Mouse (Mus musculus): ENCODE measurements around the gene Nrcam. TPM values are rescaled to one million over a fixed set of nuclear protein-coding genes. Genes with fewer than 3 reads are reported as not detected.

Nrcam gene
- polyA plus RNA-seq, 1 experiment = 0.71 TPM

GRCm38 (mm10) chr12:44430996-44431395 lies 102.3 kb downstream of the Nrcam start:
- Histone ChIP-seq H3K79me2 (ENCODE audit: control insufficient read depth, insufficient read depth) (no peaks in the 10 kb centered on the region), H3K27me3 (ENCODE audit: control insufficient read depth, insufficient read depth, insufficient read length) (no peaks in the 10 kb centered on the region), H3K4me2 (ENCODE audit: low read depth) (no peak overlapping the region), H3K36me3 (ENCODE audit: control insufficient read depth, insufficient read depth) (no peaks in the 10 kb centered on the region), H3K4me3 (no peak overlapping the region), H3ac (ENCODE audit: control insufficient read depth, insufficient read length) (no peak overlapping the region)
- TF ChIP-seq TCF12 (IDR thresholded peaks at IDR 0.05; ENCODE audit: insufficient read depth, poor library complexity, severe bottlenecking) = no peak
- TF ChIP-seq MYOG (IDR thresholded peaks at IDR 0.05; ENCODE audit: control insufficient read depth in 1 of 3, insufficient read depth in 1 of 3, insufficient read length in 2 of 3, low read depth in 2 of 3) = no peak
- TF ChIP-seq SRF (IDR thresholded peaks at IDR 0.05; ENCODE audit: control insufficient read depth, insufficient read length, low read depth) = no peak
- TF ChIP-seq POLR2A (IDR thresholded peaks at IDR 0.05; ENCODE audit: insufficient read length, low read depth) = no peak
- no peak for TF ChIP-seq CEBPB (IDR thresholded peaks at IDR 0.05; ENCODE audit: insufficient read depth, poor library complexity, severe bottlenecking)
- no peak for TF ChIP-seq POLR2AphosphoS2 (IDR thresholded peaks at IDR 0.05; ENCODE audit: insufficient read length, low read depth)
- TF ChIP-seq MYOD1 (IDR thresholded peaks at IDR 0.05; ENCODE audit: control insufficient read depth in 1 of 3, insufficient read length in 2 of 3, low read depth in 2 of 3) = no peak
- TF ChIP-seq REST (IDR thresholded peaks at IDR 0.05; ENCODE audit: insufficient read depth, insufficient read length) = no peak
- no peak for TF ChIP-seq USF1 (IDR thresholded peaks at IDR 0.05; ENCODE audit: low read depth)
- TF ChIP-seq MAX (IDR thresholded peaks at IDR 0.05; ENCODE audit: low read depth) = no peak
- TF ChIP-seq E2F4 (IDR thresholded peaks at IDR 0.05; ENCODE audit: insufficient read depth) = no peak
- no peak for TF ChIP-seq TCF3 (IDR thresholded peaks at IDR 0.05; ENCODE audit: insufficient read length, low read depth)

DNA sequence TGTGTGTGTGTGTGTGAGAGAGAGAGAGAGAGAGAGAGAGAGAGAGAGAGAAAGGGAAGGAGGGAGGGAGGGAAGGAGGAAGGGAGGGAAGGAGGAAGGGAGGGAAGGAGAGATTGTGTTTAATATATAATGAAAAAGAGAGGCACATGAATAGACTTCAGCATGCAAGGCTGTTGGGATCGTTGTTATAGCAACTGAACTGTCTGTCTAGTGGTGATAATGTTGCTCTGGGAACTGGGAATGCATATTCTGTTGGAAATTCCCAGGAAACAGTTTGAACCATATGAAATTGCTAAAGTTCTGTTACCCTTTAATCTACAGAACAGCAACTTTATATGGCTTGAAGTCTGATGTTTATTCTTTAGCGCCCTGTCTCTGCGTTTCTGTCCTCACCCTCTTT lies 104.0 kb downstream of the Nrcam start:
- no peaks in the 10 kb centered on the region for H3K79me2 ChIP-seq (ENCODE audit: control insufficient read depth, insufficient read depth)
- H3K4me2 ChIP-seq (ENCODE audit: low read depth) = no peak overlapping the region
- no peak for TF ChIP-seq SRF (IDR thresholded peaks at IDR 0.05; ENCODE audit: control insufficient read depth, insufficient read length, low read depth)
- no peak for TF ChIP-seq MYOG (IDR thresholded peaks at IDR 0.05; ENCODE audit: control insufficient read depth in 1 of 3, insufficient read depth in 1 of 3, insufficient read length in 2 of 3, low read depth in 2 of 3)
- TF ChIP-seq REST (IDR thresholded peaks at IDR 0.05; ENCODE audit: insufficient read depth, insufficient read length) = no peak
- no peak for TF ChIP-seq MAX (IDR thresholded peaks at IDR 0.05; ENCODE audit: low read depth)
- TF ChIP-seq POLR2AphosphoS2 (IDR thresholded peaks at IDR 0.05; ENCODE audit: insufficient read length, low read depth) = no peak
- no peak for TF ChIP-seq CEBPB (IDR thresholded peaks at IDR 0.05; ENCODE audit: insufficient read depth, poor library complexity, severe bottlenecking)
- TF ChIP-seq TCF3 (IDR thresholded peaks at IDR 0.05; ENCODE audit: insufficient read length, low read depth) = no peak
- no peaks in the 10 kb centered on the region for H3K27me3 ChIP-seq (ENCODE audit: control insufficient read depth, insufficient read depth, insufficient read length)
- H3K36me3 ChIP-seq (ENCODE audit: control insufficient read depth, insufficient read depth) = no peaks in the 10 kb centered on the region
- no peak overlapping the region for H3K4me3 ChIP-seq
- H3ac ChIP-seq (ENCODE audit: control insufficient read depth, insufficient read length) = no peak overlapping the region

DNA sequence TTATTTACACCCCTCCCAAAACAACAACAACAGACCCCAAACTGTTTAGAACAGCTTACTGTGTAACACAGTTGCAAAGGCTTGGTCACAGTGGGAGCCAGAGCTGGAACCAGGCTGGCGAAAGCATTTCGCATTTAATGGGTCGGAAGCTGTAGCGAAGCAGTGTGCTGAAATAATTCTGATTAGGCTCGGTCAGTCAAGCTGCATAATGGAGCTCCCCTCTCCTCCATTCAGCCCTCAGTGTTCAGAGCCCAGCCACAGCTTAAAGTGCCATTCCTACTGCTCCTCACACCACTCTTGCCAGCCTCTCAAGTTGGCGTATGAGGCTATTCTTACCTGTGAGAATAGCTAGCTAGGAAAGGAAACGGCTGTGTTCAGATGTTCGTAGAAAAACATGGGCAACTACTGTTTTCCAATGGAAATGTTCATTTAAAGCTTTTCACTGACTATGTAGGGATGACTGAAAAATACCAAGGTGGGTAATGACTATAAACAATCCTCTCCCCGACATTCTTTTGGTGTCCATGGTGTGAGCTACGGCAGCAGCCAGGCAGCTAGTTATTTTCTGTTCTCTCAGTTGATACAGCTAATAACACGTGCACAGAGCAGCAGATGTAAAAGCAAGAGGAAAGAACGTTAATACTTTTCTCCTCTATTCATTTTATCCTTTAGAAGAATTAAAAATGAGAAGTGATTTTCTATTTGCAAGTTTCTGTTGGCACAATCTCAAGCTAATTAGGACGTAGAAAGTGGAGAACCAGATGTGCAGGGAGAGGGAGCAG lies 108.6 kb downstream of the Nrcam start:
- TF ChIP-seq USF1 (IDR thresholded peaks at IDR 0.05; ENCODE audit: low read depth) (no peak), MAX (IDR thresholded peaks at IDR 0.05; ENCODE audit: low read depth) (no peak), POLR2AphosphoS2 (IDR thresholded peaks at IDR 0.05; ENCODE audit: insufficient read length, low read depth) (no peak), SRF (IDR thresholded peaks at IDR 0.05; ENCODE audit: control insufficient read depth, insufficient read length, low read depth) (no peak), MYOG (IDR thresholded peaks at IDR 0.05; ENCODE audit: control insufficient read depth in 1 of 3, insufficient read depth in 1 of 3, insufficient read length in 2 of 3, low read depth in 2 of 3) (no peak), E2F4 (IDR thresholded peaks at IDR 0.05; ENCODE audit: insufficient read depth) (no peak), REST (IDR thresholded peaks at IDR 0.05; ENCODE audit: insufficient read depth, insufficient read length) (no peak), POLR2A (IDR thresholded peaks at IDR 0.05; ENCODE audit: insufficient read length, low read depth) (no peak), CEBPB (IDR thresholded peaks at IDR 0.05; ENCODE audit: insufficient read depth, poor library complexity, severe bottlenecking) (no peak), TCF3 (IDR thresholded peaks at IDR 0.05; ENCODE audit: insufficient read length, low read depth) (no peak), TCF12 (IDR thresholded peaks at IDR 0.05; ENCODE audit: insufficient read depth, poor library complexity, severe bottlenecking) (no peak), MYOD1 (IDR thresholded peaks at IDR 0.05; ENCODE audit: control insufficient read depth in 1 of 3, insufficient read length in 2 of 3, low read depth in 2 of 3) (no peak)
- H3K36me3 ChIP-seq (ENCODE audit: control insufficient read depth, insufficient read depth) = no peaks in the 10 kb centered on the region
- no peak overlapping the region for H3K4me3 ChIP-seq
- no peak overlapping the region for H3K4me2 ChIP-seq (ENCODE audit: low read depth)
- H3K79me2 ChIP-seq (ENCODE audit: control insufficient read depth, insufficient read depth) = no peaks in the 10 kb centered on the region
- H3ac ChIP-seq (ENCODE audit: control insufficient read depth, insufficient read length) = no peak overlapping the region
- no peaks in the 10 kb centered on the region for H3K27me3 ChIP-seq (ENCODE audit: control insufficient read depth, insufficient read depth, insufficient read length)

DNA sequence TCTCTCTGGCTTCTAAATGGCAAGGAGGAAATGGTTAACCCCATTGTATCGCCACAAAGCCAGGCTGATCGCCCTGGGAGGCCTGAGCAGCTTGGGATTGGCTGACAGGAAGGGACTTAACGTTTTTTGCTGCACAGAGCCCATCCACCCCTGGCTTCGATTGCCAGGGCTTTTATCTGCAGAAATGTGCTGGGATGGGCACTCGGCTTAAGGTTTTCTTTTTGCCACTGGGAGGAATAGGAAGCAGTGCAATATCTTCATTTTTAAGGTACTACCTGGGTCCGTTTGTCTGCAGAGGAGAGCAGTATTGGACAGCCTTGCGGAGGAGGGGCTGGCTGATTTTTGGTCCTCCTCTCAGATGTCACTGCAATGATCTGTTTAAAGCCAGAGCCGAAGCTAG lies 110.2 kb downstream of the Nrcam start:
- Histone ChIP-seq H3K36me3 (ENCODE audit: control insufficient read depth, insufficient read depth) (no peaks in the 10 kb centered on the region), H3K27me3 (ENCODE audit: control insufficient read depth, insufficient read depth, insufficient read length) (no peaks in the 10 kb centered on the region), H3K4me2 (ENCODE audit: low read depth) (no peak overlapping the region), H3K4me3 (no peak overlapping the region), H3ac (ENCODE audit: control insufficient read depth, insufficient read length) (no peak overlapping the region), H3K79me2 (ENCODE audit: control insufficient read depth, insufficient read depth) (no peaks in the 10 kb centered on the region)
- no peak for TF ChIP-seq MYOD1 (IDR thresholded peaks at IDR 0.05; ENCODE audit: control insufficient read depth in 1 of 3, insufficient read length in 2 of 3, low read depth in 2 of 3)
- no peak for TF ChIP-seq SRF (IDR thresholded peaks at IDR 0.05; ENCODE audit: control insufficient read depth, insufficient read length, low read depth)
- TF ChIP-seq CEBPB (IDR thresholded peaks at IDR 0.05; ENCODE audit: insufficient read depth, poor library complexity, severe bottlenecking) = no peak
- TF ChIP-seq USF1 (IDR thresholded peaks at IDR 0.05; ENCODE audit: low read depth) = no peak
- no peak for TF ChIP-seq TCF12 (IDR thresholded peaks at IDR 0.05; ENCODE audit: insufficient read depth, poor library complexity, severe bottlenecking)
- TF ChIP-seq E2F4 (IDR thresholded peaks at IDR 0.05; ENCODE audit: insufficient read depth) = no peak
- no peak for TF ChIP-seq MYOG (IDR thresholded peaks at IDR 0.05; ENCODE audit: control insufficient read depth in 1 of 3, insufficient read depth in 1 of 3, insufficient read length in 2 of 3, low read depth in 2 of 3)
- TF ChIP-seq POLR2AphosphoS2 (IDR thresholded peaks at IDR 0.05; ENCODE audit: insufficient read length, low read depth) = no peak
- TF ChIP-seq REST (IDR thresholded peaks at IDR 0.05; ENCODE audit: insufficient read depth, insufficient read length) = no peak
- no peak for TF ChIP-seq TCF3 (IDR thresholded peaks at IDR 0.05; ENCODE audit: insufficient read length, low read depth)
- no peak for TF ChIP-seq POLR2A (IDR thresholded peaks at IDR 0.05; ENCODE audit: insufficient read length, low read depth)
- TF ChIP-seq MAX (IDR thresholded peaks at IDR 0.05; ENCODE audit: low read depth) = no peak
